Mouse (Mus musculus) liver, embryonic 14.5 days (tissue): ENCODE results near the gene Rap1gap2.

Experiments used
- CTCF ChIP-seq: IDR thresholded peaks from 2 replicates; pipeline ENCODE4 v1.5.1; 2016; ENCODE audit warnings: antibody characterized with exemption, low read depth, control low read depth
- EP300 ChIP-seq: IDR thresholded peaks from 2 replicates; pipeline ENCODE4 v1.6.1; 2016; ENCODE audit warnings: antibody characterized with exemption, low read depth

DNA sequence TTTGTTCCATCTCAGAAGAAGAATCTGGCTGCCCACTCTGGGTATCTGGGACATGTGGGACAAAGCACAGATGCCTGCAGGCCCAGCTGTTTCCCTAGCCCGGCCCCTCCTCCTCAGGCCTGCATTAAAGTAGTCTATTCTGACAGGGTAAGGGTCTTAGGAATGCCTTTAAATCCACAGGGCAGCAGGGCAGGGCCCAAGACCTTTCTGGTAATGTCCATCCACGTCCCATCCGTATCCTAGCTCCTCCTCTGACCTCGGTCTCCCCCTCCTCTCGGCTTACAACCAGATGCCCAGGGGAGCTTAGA is 201.3 kb downstream of the Rap1gap2 start:
- no peak for TF ChIP-seq CTCF
- no peak for TF ChIP-seq EP300
